Mouse (Mus musculus) CH12.LX (cell line): ENCODE measurements at regions not wholly inside any gene's neighbourhood (a gene's known extent, or its start where the extent isn't known, plus 50 kb on each side); places are given as distances from the start of the nearest gene placed in this dataset.

Experiments
- DNase-seq: peaks from one replicate; pipeline ENCODE4 v3.0.0-alpha.2; 2013; ENCODE audit errors: extremely low read depth
- H3K27ac ChIP-seq: 2 replicates; pipeline ENCODE4 v1.5.1; 2012; ENCODE audit warnings: low read depth, mild to moderate bottlenecking, control low read depth, moderate library complexity; ENCODE audit not compliant: insufficient read depth
- H3K27me3 ChIP-seq: replicated peaks from 2 replicates; pipeline ENCODE3; 2012; ENCODE audit warnings: inconsistent platforms
- H3K36me3 ChIP-seq, 2 experiments: replicated peaks in 1 of 2; 2 replicates each; pipeline versions ENCODE3 to v1.6.1; 2012; ENCODE audit warnings: inconsistent platforms in 1 of 2, low read length in 1 of 2, mild to moderate bottlenecking in 1 of 2, mixed read lengths in 1 of 2, moderate library complexity in 1 of 2; ENCODE audit not compliant: control insufficient read depth in 1 of 2, insufficient read depth in 1 of 2
- H3K4me1 ChIP-seq, 2 experiments: 2 replicates each; pipeline ENCODE4 v1.6.1; 2012; ENCODE audit warnings: inconsistent platforms in 1 of 2, moderate library complexity in 1 of 2; ENCODE audit not compliant: insufficient read depth in 2 of 2, control insufficient read depth in 1 of 2
- H3K4me2 ChIP-seq: 2 replicates; pipeline ENCODE4 v1.6.1; 2012; ENCODE audit warnings: low read depth, mild to moderate bottlenecking, control low read depth; ENCODE audit not compliant: poor library complexity, insufficient read depth, severe bottlenecking
- H3K4me3 ChIP-seq, 3 experiments: fragments of 150-350 bp in 1 of 3; sonication (generic) in 1 of 3; replicated peaks in 1 of 3; 2 replicates each; pipeline versions ENCODE3 to v1.5.1; 2011 to 2012; ENCODE audit warnings: low read depth in 2 of 3, low read length in 2 of 3, mild to moderate bottlenecking in 2 of 3, moderate library complexity in 2 of 3, control low read depth in 1 of 3, improper control_type of control experiment in 1 of 3, inconsistent platforms in 1 of 3, mixed read lengths in 1 of 3; ENCODE audit not compliant: poor library complexity in 1 of 3
- H3K79me2 ChIP-seq: replicated peaks from 2 replicates; pipeline ENCODE4 v1.6.1; 2012; ENCODE audit warnings: mild to moderate bottlenecking, moderate library complexity; ENCODE audit not compliant: control insufficient read depth, poor library complexity, insufficient read depth, severe bottlenecking; ENCODE audit errors: extremely low read depth
- H3K9ac ChIP-seq: 2 replicates; pipeline ENCODE4 v1.6.1; 2012; ENCODE audit warnings: low read depth, mild to moderate bottlenecking, control low read depth, moderate library complexity; ENCODE audit not compliant: insufficient read depth
- H3K9me3 ChIP-seq: replicated peaks from 2 replicates; pipeline ENCODE3; 2012; ENCODE audit warnings: low read length, inconsistent platforms, mixed read lengths
- CHD1 ChIP-seq: IDR thresholded peaks from 2 replicates; pipeline ENCODE4 v1.6.1; 2012; ENCODE audit warnings: low read depth, low read length, improper control_type of control experiment, inconsistent platforms
- CTCF ChIP-seq, 2 experiments: IDR thresholded peaks in 1 of 2; conservative IDR thresholded peaks in 1 of 2; 2 replicates each; pipeline ENCODE4 v1.5.1; 2011 to 2012; ENCODE audit warnings: low read depth in 2 of 2, low read length in 2 of 2, improper control_type of control experiment in 1 of 2, inconsistent platforms in 1 of 2, mild to moderate bottlenecking in 1 of 2, moderate library complexity in 1 of 2
- E2F4 ChIP-seq: IDR thresholded peaks from 2 replicates; pipeline ENCODE4 v1.6.1; 2011; ENCODE audit warnings: low read depth, low read length, improper control_type of control experiment; ENCODE audit not compliant: insufficient replicate concordance
- EP300 ChIP-seq: IDR thresholded peaks from 2 replicates; pipeline ENCODE4 v1.6.1; 2011; ENCODE audit warnings: low read length, improper control_type of control experiment
- JUND ChIP-seq: conservative IDR thresholded peaks from 2 replicates; pipeline ENCODE4 v1.6.1; 2011; ENCODE audit warnings: low read depth, low read length, improper control_type of control experiment
- KAT2A ChIP-seq: IDR thresholded peaks from 2 replicates; pipeline ENCODE4 v1.6.1; 2012; ENCODE audit warnings: low read length, improper control_type of control experiment, inconsistent platforms; ENCODE audit not compliant: insufficient replicate concordance
- MAZ ChIP-seq: IDR thresholded peaks from 2 replicates; pipeline ENCODE4 v1.6.1; 2012; ENCODE audit warnings: low read depth, mild to moderate bottlenecking, inconsistent platforms, low read length, improper control_type of control experiment, moderate library complexity
- MEF2A ChIP-seq: IDR thresholded peaks from 2 replicates; pipeline ENCODE4 v1.6.1; 2014; ENCODE audit warnings: low read depth, mild to moderate bottlenecking, inconsistent platforms, low read length, improper control_type of control experiment, borderline replicate concordance
- PAX5 ChIP-seq: IDR thresholded peaks from 2 replicates; pipeline ENCODE4 v1.6.1; 2012; ENCODE audit warnings: low read length, inconsistent platforms, mixed read lengths
- RAD21 ChIP-seq: IDR thresholded peaks from 2 replicates; pipeline ENCODE4 v1.6.1; 2011; ENCODE audit warnings: low read depth, mild to moderate bottlenecking, low read length, improper control_type of control experiment, moderate library complexity
- SMC3 ChIP-seq: IDR thresholded peaks from 2 replicates; pipeline ENCODE4 v1.6.1; 2011; ENCODE audit warnings: low read depth, low read length, improper control_type of control experiment
- TBP ChIP-seq: conservative IDR thresholded peaks from 2 replicates; pipeline ENCODE4 v1.6.1; 2011; ENCODE audit warnings: low read depth, low read length, improper control_type of control experiment
- UBTF ChIP-seq: IDR thresholded peaks from 2 replicates; pipeline ENCODE4 v1.6.1; 2012; ENCODE audit warnings: low read depth, mild to moderate bottlenecking, inconsistent platforms, low read length, improper control_type of control experiment, moderate library complexity
- USF2 ChIP-seq: conservative IDR thresholded peaks from 2 replicates; pipeline ENCODE4 v1.6.1; 2011; ENCODE audit warnings: low read depth, low read length, improper control_type of control experiment
- ZMIZ1 ChIP-seq: IDR thresholded peaks from 2 replicates; pipeline ENCODE4 v1.6.1; 2012; ENCODE audit warnings: low read depth, mild to moderate bottlenecking, inconsistent platforms, low read length, improper control_type of control experiment
- ZNF384 ChIP-seq: IDR thresholded peaks from 2 replicates; pipeline ENCODE4 v1.6.1; 2012; ENCODE audit warnings: low read depth, low read length, improper control_type of control experiment, inconsistent platforms
- dilution Hi-C: fragments of 300-500 bp; cut with MboI; formaldehyde crosslinking; loops from 2 replicates; pipeline ENCODE4 v1.14.3; 2020; ENCODE audit warnings: low sequenced_read_pairs; ENCODE audit not compliant: extremely low pct_unique_long_range_greater_than_20kb, extremely low pct_ligation_motif_present
- in situ Hi-C: fragments of 300-500 bp; cut with MboI; formaldehyde crosslinking; loops from 3 replicates; pipeline ENCODE4 v1.14.3; 2019; ENCODE audit warnings: low sequenced_read_pairs, low pct_ligation_motif_present, low pct_unique_long_range_greater_than_20kb, mixed read lengths

DNA sequence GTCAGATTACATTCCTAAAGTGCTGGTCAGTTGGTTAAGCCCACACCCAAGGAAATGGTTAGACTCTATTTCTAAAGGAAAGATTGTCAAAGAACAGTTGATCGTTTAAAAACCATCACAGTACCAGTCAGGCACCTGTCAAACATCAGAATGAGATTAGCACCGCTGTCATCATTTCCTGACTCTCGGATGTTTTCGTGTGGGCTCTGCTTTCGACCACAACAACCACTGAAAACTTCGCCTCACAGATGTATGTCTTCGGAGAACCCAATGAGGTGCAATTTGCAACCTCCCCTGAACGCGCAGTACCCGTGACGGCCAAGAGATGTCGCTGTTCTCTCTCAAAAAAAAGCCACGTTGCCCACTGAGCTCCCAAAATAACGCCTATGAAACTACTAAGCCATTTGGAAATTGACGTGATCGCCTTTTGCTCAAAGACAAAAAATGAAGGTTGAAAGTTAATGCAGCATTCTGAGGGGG, 102.6 kb upstream of the Cxadr start (continued):
- TF ChIP-seq E2F4, result no peak
- no peak for TF ChIP-seq CHD1
- TF ChIP-seq PAX5, result no peak
- peak; percentile 40 for TF ChIP-seq SMC3
- TF ChIP-seq ZMIZ1, result no peak
- no peak for TF ChIP-seq MAZ
- peak; percentile 56 for TF ChIP-seq EP300
- no peak for TF ChIP-seq KAT2A
- no peak for TF ChIP-seq TBP
- no peak for TF ChIP-seq UBTF

DNA sequence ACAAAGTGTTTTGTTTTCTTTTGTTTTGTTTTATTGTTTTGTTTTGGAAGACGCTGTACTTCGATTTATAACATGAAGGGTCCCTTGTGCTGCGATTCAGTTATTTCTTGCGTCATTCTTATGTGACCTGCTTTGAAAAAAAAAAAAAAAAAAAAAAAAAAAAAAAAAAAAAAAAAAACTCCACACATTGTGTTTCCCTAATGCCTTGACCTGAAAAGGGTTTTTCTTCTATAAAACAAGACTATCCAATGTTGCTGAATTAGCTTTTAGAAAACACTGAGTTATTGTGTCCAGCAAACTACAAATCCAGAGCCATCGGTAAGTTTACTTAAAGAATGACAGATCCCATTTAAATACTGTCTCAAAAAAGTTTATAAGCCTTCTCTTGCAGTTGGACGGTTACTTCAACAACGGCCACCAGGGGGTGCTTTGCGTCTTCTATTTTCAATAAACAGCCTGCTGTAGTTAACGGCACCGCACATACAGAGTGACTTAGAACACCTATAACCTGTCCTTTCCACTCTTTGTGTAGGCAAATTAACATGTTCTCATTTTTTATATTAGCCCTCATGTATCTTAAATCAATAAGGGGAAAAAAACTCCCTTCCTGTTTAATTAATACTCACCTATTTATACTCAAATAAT, 103.9 kb upstream of the Cxadr start:
- 0 out of 2 replicates have a peak, but pooled peaks have one; percentile 36 for TF ChIP-seq JUND
- TF ChIP-seq USF2, result no peak
- TF ChIP-seq ZNF384, result peak; percentile 85
- 0 out of 2 replicates have a peak, but pooled peaks have one; percentile 35 for TF ChIP-seq E2F4
- TF ChIP-seq CTCF (conservative IDR thresholded peaks at IDR 0.05 in 1 of 2, IDR thresholded peaks at IDR 0.05 in 1 of 2; ENCODE audit: low read depth in 2 of 2, low read length in 2 of 2), result peak; percentile 42 to 83; a peak in 3 of 4 replicates
- peak; percentile 80 for TF ChIP-seq RAD21
- peak; percentile 71 for TF ChIP-seq SMC3
- no peak for TF ChIP-seq MEF2A
- dilution Hi-C loops, result no loop called here
- Histone ChIP-seq H3K36me3 (no peaks in the 10 kb centered on the region), H3K4me3 (no peak overlapping the region), H3K9ac (no peak overlapping the region), H3K79me2 (no peaks in the 10 kb centered on the region), H3K4me2 (no peak overlapping the region), H3K4me1 (peaks cover 0 to 11% of the 10 kb centered on the region in 2 experiments; a peak in 2 of 4 replicates), H3K27ac (no peak overlapping the region), H3K9me3 (no peaks in the 10 kb centered on the region), H3K27me3 (peaks cover 14% of the 10 kb centered on the region)
- DNase-seq, result peak; percentile 92
- in situ Hi-C loops, result no loop called here
